Mouse (Mus musculus) gastrocnemius, postnatal 4 days (tissue): ENCODE measurements around the gene Trim10. TPM values are rescaled to one million over a fixed set of nuclear protein-coding genes. Genes with fewer than 3 reads are reported as not detected.
"Not testable (repeated sequence)": the region's sequence is repeated elsewhere in the genome, so short reads cannot be mapped to it uniquely, and the experiment has no call there.

Experiments
- DNase-seq, 2 experiments: peaks; one replicate each; pipeline ENCODE4 v3.0.0; 2021 to 2022; ENCODE audit warnings: low spot score in 2 of 2, mixed read lengths in 2 of 2
- total RNA-seq, 2 experiments: library from RNA; stranded (reverse); gene quantifications; 2 replicates each; pipeline ENCODE4 v1.2.3; 2021

The Trim10 gene
- total RNA-seq, 2 experiments from 2014 or later = 0.20 to 0.80 TPM

- DNase-seq = no peak
Observed at GRCm38 (mm10) chr17:36856236-36856635, 13.1 kb upstream of the Trim10 start.

GRCm38 (mm10) chr17:36858181-36858580 lies 11.2 kb upstream of the Trim10 start:
- no peak for DNase-seq

GRCm38 (mm10) chr17:36861680-36862079 lies 7.7 kb upstream of the Trim10 start:
- DNase-seq = no peak

GRCm38 (mm10) chr17:36866719-36867527 lies 2.5 kb upstream of the Trim10 start, which contains the start of gene Trim15:
Gene Trim15, minus strand, starts transcription at chr17:36867210.
- no peak for DNase-seq

- DNase-seq = no peak
Observed at GRCm38 (mm10) chr17:36868836-36869235, 538 bp upstream of the Trim10 start.

- no peak for DNase-seq
Observed at GRCm38 (mm10) chr17:36869955-36870810, 809 bp downstream of the Trim10 start.

- DNase-seq = no peak
Observed at GRCm38 (mm10) chr17:36874636-36875035, 5.3 kb downstream of the Trim10 start.

- no peak for DNase-seq
Observed at GRCm38 (mm10) chr17:36883350-36883749, 14.0 kb downstream of the Trim10 start.

GRCm38 (mm10) chr17:36885132-36885790 lies 15.9 kb downstream of the Trim10 start:
- no peak for DNase-seq

- no peak for DNase-seq
Observed at GRCm38 (mm10) chr17:36890073-36890903, 20.9 kb downstream of the Trim10 start, which contains the start of gene Trim40. Gene Trim40, minus strand, starts transcription at chr17:36890123.

- not testable (repeated sequence) for DNase-seq
Observed at GRCm38 (mm10) chr17:36891496-36891895, 22.1 kb downstream of the Trim10 start.

GRCm38 (mm10) chr17:36892362-36892761 lies 23.0 kb downstream of the Trim10 start:
- no peak for DNase-seq

GRCm38 (mm10) chr17:36893387-36893786 lies 24.0 kb downstream of the Trim10 start:
- no peak for DNase-seq

- DNase-seq = no peak
Observed at GRCm38 (mm10) chr17:36896583-36896982, 27.2 kb downstream of the Trim10 start.

GRCm38 (mm10) chr17:36897065-36897464 lies 27.7 kb downstream of the Trim10 start:
- DNase-seq = no peak

- no peak for DNase-seq
Observed at GRCm38 (mm10) chr17:36897552-36898205, 28.3 kb downstream of the Trim10 start, which contains the start of gene Trim31. Gene Trim31, plus strand, starts transcription at chr17:36898118.

- DNase-seq = no peak
Observed at GRCm38 (mm10) chr17:36899376-36899775, 30.0 kb downstream of the Trim10 start.

- no peak for DNase-seq
Observed at GRCm38 (mm10) chr17:36900001-36900400, 30.6 kb downstream of the Trim10 start.

GRCm38 (mm10) chr17:36900691-36901090 lies 31.3 kb downstream of the Trim10 start:
- no peak for DNase-seq

- no peak for DNase-seq
Observed at GRCm38 (mm10) chr17:36903651-36904050, 34.3 kb downstream of the Trim10 start.
